Mouse (Mus musculus) cerebellum, adult 9-11 months (tissue): ENCODE results near the gene Treml4.

Experiments
- DNase-seq: peaks from one replicate; pipeline ENCODE4 v3.0.0; 2022

Treml4 gene

GRCm38 (mm10) chr17:48263741-48264362 is at the start of gene Treml4:
TSS of gene Treml4 (plus strand) at chr17:48264295.
- no peak for DNase-seq

- DNase-seq: no peak
Measured at GRCm38 (mm10) chr17:48215429-48215828, 48.7 kb upstream of the Treml4 start.

GRCm38 (mm10) chr17:48230680-48231079 is 33.4 kb upstream of the Treml4 start:
- DNase-seq: no peak

- no peak for DNase-seq
Measured at GRCm38 (mm10) chr17:48232518-48232917, 31.6 kb upstream of the Treml4 start, which contains the start of gene Trem1. TSS of gene Trem1 (plus strand) at chr17:48232768.

GRCm38 (mm10) chr17:48233789-48234188 is 30.3 kb upstream of the Treml4 start:
- DNase-seq: no peak

GRCm38 (mm10) chr17:48234550-48234949 is 29.5 kb upstream of the Treml4 start:
- DNase-seq: no peak

- no peak for DNase-seq
Measured at GRCm38 (mm10) chr17:48235773-48236370, 28.2 kb upstream of the Treml4 start.

GRCm38 (mm10) chr17:48237621-48238020 is 26.5 kb upstream of the Treml4 start:
- DNase-seq: no peak

- no peak for DNase-seq
Measured at GRCm38 (mm10) chr17:48247221-48247928, 16.7 kb upstream of the Treml4 start, which contains the start of gene Trem3. TSS of gene Trem3 (plus strand) at chr17:48247777.

GRCm38 (mm10) chr17:48249039-48249438 is 15.1 kb upstream of the Treml4 start:
- DNase-seq: no peak

- no peak for DNase-seq
Measured at GRCm38 (mm10) chr17:48249501-48249900, 14.6 kb upstream of the Treml4 start.

- no peak for DNase-seq
Measured at GRCm38 (mm10) chr17:48250631-48251030, 13.5 kb upstream of the Treml4 start.

GRCm38 (mm10) chr17:48256575-48256974 is 7.5 kb upstream of the Treml4 start:
- no peak for DNase-seq

- DNase-seq: no peak
Measured at GRCm38 (mm10) chr17:48261868-48262267, 2.2 kb upstream of the Treml4 start.

GRCm38 (mm10) chr17:48264662-48265061 is 567 bp downstream of the Treml4 start:
- no peak for DNase-seq

GRCm38 (mm10) chr17:48266138-48266537 is 2.0 kb downstream of the Treml4 start:
- DNase-seq: no peak

GRCm38 (mm10) chr17:48266610-48267304 is 2.7 kb downstream of the Treml4 start:
- no peak for DNase-seq

- no peak for DNase-seq
Measured at GRCm38 (mm10) chr17:48267591-48267990, 3.5 kb downstream of the Treml4 start.

- DNase-seq: no peak
Measured at GRCm38 (mm10) chr17:48268276-48268675, 4.2 kb downstream of the Treml4 start.

- no peak for DNase-seq
Measured at GRCm38 (mm10) chr17:48269833-48270232, 5.7 kb downstream of the Treml4 start.

- DNase-seq: no peak
Measured at GRCm38 (mm10) chr17:48272158-48272557, 8.1 kb downstream of the Treml4 start.

- no peak for DNase-seq
Measured at GRCm38 (mm10) chr17:48272598-48272997, 8.5 kb downstream of the Treml4 start.

GRCm38 (mm10) chr17:48274098-48274497 is 10.0 kb downstream of the Treml4 start:
- no peak for DNase-seq
